Mouse (Mus musculus): ENCODE data around the gene Ccdc33. TPM values are rescaled to one million over a fixed set of nuclear protein-coding genes. Genes with fewer than 3 reads are reported as not detected.

Gene Ccdc33
- total RNA-seq, 2 experiments from 2014 or later = not detected

DNA sequence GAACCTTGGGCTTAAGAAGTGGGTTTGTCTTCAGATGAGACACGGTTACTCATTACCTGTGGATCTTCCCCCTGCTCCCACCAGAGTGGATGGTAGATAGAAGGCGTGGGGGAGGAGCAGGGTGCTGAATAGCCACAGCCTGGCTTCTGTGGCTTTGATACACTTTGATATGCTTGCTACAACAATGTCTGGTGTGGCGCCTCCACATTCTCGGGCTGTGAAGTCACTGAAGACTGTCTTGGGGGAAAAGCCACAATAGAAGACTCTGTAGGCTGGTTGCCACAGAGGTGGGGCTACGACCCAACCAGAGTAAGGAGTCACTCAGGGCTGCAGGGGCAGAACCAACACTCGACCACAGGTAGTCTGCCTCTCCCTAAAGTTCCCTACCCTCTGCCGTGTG, 13.1 kb upstream of the Ccdc33 start:
- ATAC-seq (replicated peaks; ENCODE audit: poor library complexity, severe bottlenecking) = no peak

DNA sequence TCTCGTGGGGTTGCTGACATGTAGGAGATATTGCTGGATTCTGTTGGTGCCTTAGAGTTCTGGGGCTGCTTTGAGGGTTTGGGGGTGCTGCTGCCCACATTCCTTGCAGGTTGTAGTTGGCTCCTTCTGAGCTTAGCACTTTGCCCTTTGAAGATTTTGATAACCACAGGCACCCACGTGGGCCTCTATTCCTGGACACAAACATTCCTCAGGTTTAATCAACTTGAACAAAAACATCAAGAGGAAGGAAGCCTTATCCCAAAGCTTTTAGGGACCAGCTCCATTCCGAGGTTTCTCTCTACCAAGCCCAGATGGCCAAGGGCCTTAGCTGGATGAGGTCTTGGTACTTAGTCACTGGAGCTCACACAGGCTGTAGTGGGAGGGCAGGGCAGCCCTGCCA, 12.3 kb upstream of the Ccdc33 start:
- no peak for ATAC-seq (replicated peaks; ENCODE audit: poor library complexity, severe bottlenecking)

DNA sequence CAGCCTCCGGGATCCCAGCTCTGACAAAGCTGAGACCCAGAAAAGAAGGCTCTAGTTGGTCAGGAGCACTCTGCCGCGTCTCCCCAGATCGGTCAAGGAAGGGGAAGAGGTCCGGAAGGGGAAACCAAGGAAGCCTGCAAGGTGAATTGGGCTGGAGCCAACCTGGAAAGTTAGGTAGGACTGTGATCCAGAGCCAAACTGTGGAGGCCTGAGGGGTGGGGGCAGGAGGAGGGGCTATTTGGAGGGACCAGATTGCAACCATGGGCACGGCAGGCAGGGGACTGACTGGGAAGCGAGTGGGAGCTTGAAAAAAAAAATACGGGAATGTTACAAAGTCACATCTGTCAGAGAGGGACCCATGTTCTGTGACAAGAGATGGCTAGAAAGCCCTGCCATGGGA, 10.9 kb upstream of the Ccdc33 start:
- no peak for ATAC-seq (replicated peaks; ENCODE audit: poor library complexity, severe bottlenecking)

DNA sequence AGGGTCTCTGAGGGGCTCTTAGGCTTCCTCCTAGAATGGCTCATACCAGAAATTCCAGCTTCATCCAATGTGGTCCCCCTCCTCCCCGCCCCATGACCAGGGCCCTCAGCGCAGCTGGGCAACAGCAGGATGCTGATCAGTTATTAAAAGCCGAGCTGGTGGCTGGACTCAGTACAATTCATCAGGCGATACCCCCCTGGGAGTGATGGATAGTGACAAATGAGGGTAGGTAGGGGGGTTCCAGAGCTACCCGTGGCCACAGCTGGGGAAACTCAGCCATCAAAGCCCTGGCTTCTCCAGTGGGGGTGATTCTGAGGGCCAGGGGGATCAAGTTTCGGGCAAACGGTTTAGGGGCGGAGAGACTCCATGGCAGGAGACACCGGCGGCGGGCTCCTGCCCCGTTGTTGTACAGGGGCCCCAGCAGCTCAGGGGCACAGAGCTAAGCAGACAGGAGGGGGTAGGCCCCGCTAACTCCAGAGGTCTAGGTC, 10.3 kb upstream of the Ccdc33 start:
- no peak for ATAC-seq (replicated peaks; ENCODE audit: poor library complexity, severe bottlenecking)

DNA sequence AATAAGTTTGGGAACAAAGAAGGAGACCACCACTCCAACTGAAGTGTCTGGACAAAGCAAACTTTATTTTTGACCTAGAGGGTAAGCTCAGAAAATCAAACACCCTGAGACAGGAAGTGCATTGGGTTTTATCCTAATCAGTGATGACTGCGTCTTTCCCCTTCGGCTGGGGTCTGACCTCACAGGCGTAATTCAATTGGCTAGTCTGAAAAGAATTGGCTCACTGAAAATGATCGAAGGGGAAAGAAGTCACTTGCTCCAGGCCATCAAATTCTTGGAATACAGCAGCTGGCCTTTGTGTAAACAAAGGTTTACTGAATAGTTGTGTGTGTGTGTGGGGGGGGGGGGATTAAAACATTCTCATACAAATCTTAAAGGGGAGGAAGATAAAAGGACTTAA, 7.2 kb upstream of the Ccdc33 start:
- ATAC-seq (replicated peaks; ENCODE audit: poor library complexity, severe bottlenecking) = no peak

DNA sequence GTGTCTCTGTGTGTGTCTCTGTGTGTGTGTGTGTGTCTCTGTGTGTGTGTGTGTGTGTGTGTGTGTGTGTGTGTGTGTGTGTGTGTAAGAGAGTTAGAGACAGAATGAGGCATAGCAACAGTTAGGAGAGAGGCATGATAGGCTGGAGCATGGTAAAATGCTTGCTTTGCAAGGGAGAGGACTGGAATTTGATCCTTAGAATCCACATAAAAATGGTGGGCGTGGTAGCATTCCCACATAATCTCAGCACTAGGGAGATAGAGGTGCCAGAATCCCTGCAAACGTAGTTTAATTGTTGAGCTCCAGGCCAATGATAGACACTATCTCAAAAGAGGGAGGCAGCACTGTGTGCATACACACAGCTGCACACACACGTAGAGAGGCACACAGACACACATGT, 6.5 kb upstream of the Ccdc33 start:
- ATAC-seq (replicated peaks; ENCODE audit: poor library complexity, severe bottlenecking) = no peak

DNA sequence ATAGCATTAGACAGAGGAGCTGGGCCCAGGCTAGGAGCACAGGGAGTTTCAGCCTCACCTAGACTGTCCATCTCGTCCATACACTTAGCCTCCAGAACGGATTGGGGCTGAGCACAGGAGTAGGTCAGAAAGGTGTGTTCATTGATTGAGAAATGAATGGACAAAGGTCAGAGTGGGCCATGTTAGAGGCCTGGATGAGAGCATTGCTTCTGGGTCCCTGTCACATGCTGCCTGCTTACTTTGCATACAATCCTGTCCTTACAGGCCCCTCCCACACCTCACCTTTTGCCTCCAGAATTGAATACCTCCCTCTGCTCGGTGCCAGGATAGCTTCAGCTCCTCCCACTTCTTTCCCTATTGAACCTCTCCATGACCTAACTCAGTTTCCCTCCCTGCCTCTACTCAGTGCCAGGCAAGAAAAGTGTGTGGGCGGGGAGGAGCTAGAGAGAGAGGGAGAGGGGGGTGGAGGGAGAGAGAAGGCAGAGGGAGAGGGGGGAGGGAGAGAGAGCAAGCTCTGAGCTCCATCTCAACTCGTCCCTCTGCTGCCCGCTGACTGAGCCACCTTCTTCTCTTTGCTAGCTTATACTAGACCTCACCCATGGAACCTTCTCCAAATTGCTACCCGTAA, 2.5 kb downstream of the Ccdc33 start:
- ATAC-seq (replicated peaks; ENCODE audit: poor library complexity, severe bottlenecking) = no peak

DNA sequence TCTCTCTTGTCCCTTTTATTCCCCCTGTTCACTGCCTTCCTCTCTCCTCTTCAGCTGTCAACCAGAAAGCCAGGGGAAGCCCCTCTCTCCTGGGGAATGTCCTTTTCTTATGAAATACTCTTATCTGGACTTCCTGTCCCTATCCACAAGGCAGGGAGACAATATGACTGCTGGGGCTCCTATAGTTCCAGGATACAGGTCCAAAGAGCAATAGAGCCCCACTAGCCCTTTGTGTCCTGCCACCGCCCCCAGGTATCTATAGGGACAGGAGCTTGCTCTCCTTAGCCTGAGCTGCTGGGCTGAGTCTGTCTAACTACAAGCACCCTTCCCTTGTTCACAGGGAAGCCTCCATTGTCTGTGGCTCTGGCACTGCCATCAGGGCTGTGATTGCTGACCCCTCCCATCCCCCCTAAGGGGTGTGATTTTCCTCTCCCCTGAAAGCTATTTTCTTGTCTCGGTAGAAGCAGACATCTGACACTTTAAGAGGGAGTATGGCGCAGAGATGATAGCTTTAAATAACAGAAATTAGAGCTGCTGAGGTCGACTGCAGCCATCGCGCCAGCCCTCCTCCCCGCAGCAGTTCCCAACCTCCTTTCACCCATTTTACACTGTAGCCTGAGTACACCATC, 3.2 kb downstream of the Ccdc33 start:
- ATAC-seq (replicated peaks; ENCODE audit: poor library complexity, severe bottlenecking) = no peak

DNA sequence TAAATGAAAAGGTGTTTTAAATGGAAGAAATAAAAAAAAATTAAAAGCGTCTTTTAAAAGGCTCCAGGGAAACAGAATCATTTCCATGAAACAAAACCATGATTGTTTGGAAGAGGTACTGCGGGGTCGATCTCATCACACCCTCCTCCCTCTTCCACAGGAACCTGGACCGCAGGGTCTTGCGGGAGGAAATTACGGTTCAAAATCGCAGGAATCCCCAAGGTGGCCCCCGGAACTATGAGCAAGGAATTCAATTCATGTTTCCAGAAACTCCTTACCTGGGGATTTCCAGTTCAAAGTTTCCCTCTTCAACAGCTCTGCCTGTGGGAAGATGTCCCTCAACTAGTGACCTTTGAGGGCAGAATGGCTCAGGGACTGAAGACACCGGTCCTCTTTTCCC, 4.6 kb downstream of the Ccdc33 start:
- no peak for ATAC-seq (replicated peaks; ENCODE audit: poor library complexity, severe bottlenecking)

DNA sequence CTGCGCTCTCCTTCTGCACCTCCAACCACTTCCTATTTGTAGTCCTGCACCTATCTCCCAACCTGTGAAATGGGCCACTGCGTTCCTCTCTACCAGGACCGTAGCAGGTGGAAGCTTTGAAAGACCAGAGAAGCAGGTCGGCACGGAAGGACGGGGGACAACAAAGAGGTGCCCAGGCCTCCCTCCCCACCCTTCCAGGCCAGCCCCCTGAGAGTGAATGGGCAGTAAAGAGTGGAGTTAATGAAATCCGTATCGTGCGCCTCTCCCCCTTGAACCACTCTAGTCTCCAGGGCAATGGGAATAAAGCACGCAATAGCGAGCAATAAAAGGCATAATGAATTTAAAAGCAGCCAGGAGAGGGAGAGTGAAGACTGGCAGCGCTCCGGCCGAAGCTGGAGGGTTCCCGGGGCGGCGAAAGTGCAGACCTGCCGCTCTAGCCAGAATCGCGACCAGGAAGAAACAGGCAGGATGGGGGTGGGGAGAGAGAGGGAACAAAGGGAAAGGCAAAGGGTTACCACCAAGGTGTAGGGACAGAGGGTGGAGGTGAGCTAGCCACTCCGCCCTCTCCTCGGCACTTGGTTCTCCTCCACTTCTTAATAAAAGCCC, 5.2 kb downstream of the Ccdc33 start:
- no peak for ATAC-seq (replicated peaks; ENCODE audit: poor library complexity, severe bottlenecking)

DNA sequence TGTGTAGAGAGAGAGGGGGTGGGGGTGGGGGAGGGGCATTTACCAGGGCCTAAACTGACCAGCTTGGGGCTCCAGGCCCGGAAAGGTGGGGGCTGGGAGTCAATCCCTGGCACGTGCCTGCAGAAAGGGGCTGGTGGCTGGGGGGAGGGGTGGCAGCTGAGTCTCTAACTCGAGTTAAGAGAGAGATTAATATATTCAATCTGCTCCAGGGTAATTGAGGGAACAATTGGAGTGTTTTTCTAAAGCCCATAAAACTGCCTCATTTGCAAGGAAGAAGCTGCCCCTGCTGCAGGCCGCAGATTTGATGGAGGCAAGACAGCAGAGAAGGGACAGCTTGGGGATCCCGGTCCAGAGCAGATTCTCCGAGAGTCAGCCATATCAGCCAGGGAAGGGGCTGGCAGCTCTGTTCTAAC, 5.8 kb downstream of the Ccdc33 start:
- no peak for ATAC-seq (replicated peaks; ENCODE audit: poor library complexity, severe bottlenecking)

DNA sequence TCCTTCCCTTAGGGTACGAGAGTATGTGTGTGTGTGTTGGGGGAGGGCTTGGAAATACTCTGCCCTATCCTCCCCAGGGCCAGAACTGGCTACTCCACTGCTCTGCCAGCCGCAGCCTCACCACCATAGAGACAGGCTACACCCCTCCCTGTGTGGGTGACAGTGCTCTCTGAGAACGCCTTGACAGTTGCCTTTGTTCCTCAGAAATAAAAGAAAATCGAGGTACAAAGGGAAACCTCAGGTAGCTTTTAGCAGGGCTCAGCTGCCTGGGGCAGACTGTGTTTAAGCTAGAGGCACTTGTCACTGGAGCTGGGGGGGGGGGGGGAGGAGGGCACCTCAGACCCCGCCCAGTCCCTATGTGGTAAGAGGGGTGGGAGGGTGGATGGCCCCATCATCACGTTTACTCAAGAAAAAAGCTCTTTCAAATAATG, 6.3 kb downstream of the Ccdc33 start:
- no peak for ATAC-seq (replicated peaks; ENCODE audit: poor library complexity, severe bottlenecking)

DNA sequence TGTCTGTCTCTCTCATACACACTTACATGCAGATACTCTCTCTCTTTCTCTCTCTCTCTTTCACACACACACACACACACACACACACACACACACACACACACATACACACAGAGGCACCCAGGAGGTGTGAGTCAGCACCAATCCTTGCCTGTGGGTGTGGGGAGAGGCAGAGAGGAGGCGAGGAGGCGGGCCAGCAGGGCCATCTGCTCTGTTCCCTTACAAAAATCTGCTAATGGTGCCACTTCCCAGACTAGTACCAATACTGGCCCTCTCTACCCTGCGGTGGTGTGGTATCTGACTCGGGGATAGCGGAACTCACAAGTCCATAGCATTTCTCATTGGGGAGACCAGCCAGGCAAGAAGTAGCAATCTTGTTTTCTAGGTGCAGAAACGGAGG, 7.2 kb downstream of the Ccdc33 start:
- no peak for ATAC-seq (replicated peaks; ENCODE audit: poor library complexity, severe bottlenecking)

DNA sequence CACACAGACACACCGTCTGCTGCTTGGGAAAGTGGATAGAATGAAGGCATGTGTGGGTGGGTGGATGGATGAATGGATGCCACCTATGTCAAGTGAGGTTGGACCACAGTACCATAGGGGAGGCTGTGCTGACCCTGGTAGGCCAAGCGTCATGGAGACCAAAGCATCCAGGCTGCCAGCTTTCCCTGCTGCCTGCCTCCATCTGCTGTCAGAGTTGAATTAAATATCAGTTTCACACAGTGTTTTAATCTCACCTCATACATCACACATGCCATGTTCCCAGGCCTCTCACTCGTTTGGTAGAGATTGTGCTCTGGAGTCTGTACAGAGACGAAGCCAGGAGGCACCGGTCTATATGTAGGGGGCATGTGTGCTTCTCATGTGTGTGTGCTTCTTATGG, 7.8 kb downstream of the Ccdc33 start:
- ATAC-seq (replicated peaks; ENCODE audit: poor library complexity, severe bottlenecking) = no peak

DNA sequence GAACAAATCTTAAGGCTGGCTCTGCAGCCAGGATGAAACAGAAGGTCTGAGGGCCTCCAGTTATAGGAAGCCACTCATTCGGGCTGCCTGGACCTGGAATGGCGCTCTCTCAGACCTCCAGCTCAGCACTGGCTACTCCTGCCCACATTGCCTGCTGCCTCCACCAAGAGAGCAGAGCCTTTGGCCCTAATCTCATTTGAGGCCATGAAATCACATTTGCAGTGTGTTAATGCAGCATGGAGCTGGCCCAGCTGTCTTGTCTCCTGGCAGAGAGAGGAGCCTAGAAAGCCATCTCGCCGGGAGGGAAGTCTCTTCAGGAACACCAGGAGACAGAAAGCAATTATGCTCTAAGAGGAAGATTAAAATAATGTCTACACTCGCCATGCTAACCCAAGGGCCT, 11.1 kb downstream of the Ccdc33 start:
- ATAC-seq (replicated peaks; ENCODE audit: poor library complexity, severe bottlenecking) = no peak

DNA sequence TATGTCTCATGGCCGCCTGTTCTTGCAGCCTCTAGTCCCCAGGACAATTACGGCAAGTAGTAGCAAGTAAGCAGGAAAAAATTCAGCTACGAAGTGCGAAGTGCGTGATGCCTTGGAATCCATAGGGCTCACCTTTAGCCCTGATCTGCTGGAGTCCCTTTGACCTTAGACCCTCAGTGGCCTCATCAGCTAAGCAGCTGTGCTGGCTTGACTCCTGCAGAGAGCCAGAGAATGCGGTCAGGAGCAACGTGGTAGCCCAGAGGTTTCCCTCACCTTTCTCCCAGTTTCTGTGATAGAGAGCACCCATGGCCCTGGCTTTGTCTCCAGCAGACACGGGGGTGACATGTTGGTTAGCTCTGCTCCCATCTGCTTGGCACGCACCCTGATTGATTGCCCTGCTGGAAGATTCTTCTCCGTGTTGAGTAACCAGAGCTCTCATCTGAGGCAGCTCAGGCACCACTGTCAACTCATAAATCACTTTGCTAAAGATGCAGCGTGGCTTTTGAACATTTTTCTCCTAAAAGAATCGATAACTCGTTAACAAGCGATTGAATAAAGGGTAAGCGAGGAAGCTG, 12.9 kb downstream of the Ccdc33 start:
- no peak for ATAC-seq (replicated peaks; ENCODE audit: poor library complexity, severe bottlenecking)

DNA sequence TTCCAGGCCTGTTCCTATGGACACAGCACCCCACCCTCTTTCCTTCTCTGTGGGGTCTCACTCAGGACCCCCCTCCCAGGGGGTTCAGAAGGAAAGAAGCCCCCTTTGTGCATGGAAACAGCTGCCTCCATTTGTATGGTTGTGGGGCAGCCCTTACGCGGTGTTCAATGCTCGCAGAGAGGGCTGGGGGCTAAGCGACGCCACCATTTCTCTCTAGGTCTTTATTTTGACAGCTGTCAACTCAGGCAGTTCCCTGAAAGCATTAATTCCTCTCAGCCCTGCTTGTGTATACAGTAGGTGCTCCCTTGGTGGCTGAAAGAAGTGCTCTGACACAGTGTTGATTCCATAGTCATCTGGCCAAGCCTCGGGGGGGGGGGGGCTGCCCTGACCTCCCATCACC, 15.0 kb downstream of the Ccdc33 start:
- ATAC-seq (replicated peaks; ENCODE audit: poor library complexity, severe bottlenecking) = no peak

DNA sequence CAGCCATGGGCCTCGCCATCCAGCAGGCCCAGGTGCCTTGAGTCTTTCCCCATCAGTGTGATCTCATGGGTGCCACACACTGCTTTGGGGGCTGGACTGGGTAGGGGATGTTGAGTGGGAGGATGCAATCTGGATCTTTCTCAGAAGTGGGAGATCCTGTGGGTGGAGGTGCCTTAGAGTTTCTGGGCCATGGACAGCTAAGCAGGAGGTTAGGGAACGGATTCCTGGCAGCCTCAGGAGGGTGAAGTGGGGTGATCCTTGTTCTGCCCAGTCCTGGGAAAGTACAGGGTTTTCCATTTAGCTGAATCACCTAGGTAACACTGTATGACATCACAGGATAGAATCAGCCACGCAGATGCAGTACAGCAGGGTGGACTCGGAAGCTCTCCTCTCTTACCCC, 16.6 kb downstream of the Ccdc33 start:
- ATAC-seq (replicated peaks; ENCODE audit: poor library complexity, severe bottlenecking) = no peak

DNA sequence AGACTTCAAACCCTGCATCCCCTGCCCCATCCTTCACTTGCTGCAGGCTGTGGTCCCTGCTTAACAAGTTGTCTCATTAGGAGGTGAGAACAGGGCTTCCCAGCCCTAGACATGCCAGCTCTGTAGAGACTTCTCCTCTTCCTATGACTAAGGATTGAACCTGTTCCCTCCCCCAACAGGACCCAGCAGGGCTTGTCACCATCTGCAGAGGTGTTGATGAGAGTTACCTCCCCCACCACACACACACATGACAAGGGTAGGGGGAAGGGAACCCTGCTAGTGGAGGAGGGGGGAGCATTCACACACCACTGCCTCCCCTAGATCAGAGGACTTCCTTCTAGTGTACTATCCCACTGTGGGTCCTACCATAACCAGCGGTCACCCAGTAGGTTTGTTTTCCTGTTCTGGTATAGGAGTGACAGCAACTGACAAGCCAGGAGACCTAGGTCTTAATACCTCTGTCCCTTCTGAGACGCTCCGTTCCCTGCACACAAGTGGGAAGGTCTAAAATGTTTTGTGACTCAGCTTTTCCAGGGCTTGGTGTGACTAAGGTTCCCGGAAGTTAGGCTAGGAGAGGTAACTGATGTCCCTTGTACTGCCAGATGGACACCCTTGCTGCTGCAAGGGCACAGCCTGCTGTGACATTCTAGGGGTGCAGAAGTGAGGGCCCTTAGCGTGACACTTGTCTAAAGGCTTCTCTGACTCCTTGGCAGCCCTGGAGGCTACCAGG, 18.6 kb downstream of the Ccdc33 start:
- ATAC-seq (replicated peaks; ENCODE audit: poor library complexity, severe bottlenecking) = no peak

DNA sequence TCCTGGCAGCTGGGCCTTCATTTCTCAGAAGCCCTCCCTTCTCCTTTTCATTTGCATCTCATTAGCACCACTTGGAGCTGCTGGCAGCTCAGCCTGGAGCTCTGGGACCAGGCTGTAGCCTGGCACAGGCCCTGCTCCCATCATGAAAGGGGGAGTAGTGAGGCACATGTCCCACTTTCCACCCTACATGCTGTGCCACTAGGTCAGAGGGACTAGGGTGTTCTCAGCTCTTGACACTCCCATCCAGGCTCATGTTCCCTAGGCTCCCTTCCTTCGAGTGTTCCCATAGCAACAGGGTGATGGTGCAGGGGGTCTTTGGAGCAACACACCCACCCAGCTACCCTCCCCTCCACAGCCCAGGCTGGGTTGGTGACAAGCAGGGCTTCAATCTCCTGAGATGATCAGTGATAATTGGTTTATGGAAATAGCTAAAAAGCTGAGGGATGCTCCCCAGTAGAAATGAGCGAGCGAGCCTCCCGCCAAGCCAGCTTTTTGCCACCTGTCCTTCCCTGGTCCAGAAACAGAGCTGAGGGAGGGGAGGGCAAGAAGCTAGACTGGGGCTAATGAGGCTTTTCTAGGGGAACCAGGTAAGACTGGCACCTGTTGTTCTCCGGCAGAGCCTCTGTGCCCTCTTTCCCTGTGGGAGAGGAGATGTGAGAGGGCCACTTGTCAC, 21.9 kb downstream of the Ccdc33 start:
- no peak for ATAC-seq (replicated peaks; ENCODE audit: poor library complexity, severe bottlenecking)
